Mouse (Mus musculus): ENCODE measurements around the gene Tmie.
"Not testable (repeated sequence)": the region's sequence is repeated elsewhere in the genome, so short reads cannot be mapped to it uniquely, and the experiment has no call there.

Gene Tmie

GRCm38 (mm10) chr9:110841438-110841837, 38.5 kb downstream of the Tmie start:
- in situ Hi-C loops (cut with MboI, MseI): no loop called here

GRCm38 (mm10) chr9:110840905-110841304, 39.0 kb downstream of the Tmie start:
- in situ Hi-C loops (cut with MboI, MseI): no loop called here

GRCm38 (mm10) chr9:110836112-110836511, 43.8 kb downstream of the Tmie start:
- in situ Hi-C loops (cut with MboI, MseI): no loop called here

- in situ Hi-C loops (cut with MboI, MseI): no loop called here
Measured at GRCm38 (mm10) chr9:110834961-110835360, 45.0 kb downstream of the Tmie start.

GRCm38 (mm10) chr9:110834411-110834810, 45.5 kb downstream of the Tmie start, which contains the start of gene Prss45:
Gene Prss45, plus strand, starts transcription at chr9:110834588.
- in situ Hi-C loops (cut with MboI, MseI): no loop called here

GRCm38 (mm10) chr9:110833021-110833420, 46.9 kb downstream of the Tmie start:
- in situ Hi-C loops (cut with MboI, MseI): no loop called here

GRCm38 (mm10) chr9:110826390-110826789, 53.5 kb downstream of the Tmie start, which contains the start of gene Prss43:
Gene Prss43, plus strand, starts transcription at chr9:110826690.
- in situ Hi-C loops (cut with MboI, MseI): no loop called here

- in situ Hi-C loops (cut with MboI, MseI): no loop called here
Measured at GRCm38 (mm10) chr9:110825832-110826231, 54.1 kb downstream of the Tmie start.

GRCm38 (mm10) chr9:110825426-110825825, 54.5 kb downstream of the Tmie start:
- in situ Hi-C loops (cut with MboI, MseI): no loop called here

GRCm38 (mm10) chr9:110821436-110821835, 58.5 kb downstream of the Tmie start:
- in situ Hi-C loops (cut with MboI, MseI): no loop called here

GRCm38 (mm10) chr9:110820546-110820945, 59.4 kb downstream of the Tmie start:
- in situ Hi-C loops (cut with MboI, MseI): not testable (repeated sequence)
